Mouse (Mus musculus): Measurements from ENCODE around the gene Rcn1. TPM values are rescaled to one million over a fixed set of nuclear protein-coding genes. Genes with fewer than 3 reads are reported as not detected.

The Rcn1 gene
- polyA plus RNA-seq, 1 experiment from 2014 or later: 129 TPM

GRCm38 (mm10) chr2:105394375-105394774 is 4.7 kb downstream of the Rcn1 start:
- H3K27ac ChIP-seq: no peak overlapping the region
- no peak overlapping the region for H3K9ac ChIP-seq
- no peak overlapping the region for H3K4me3 ChIP-seq
- WGBS: 73% methylated on average over 4 of the region's 4 CpGs
- H3K36me3 ChIP-seq: peaks cover 32% of the 10 kb centered on the region; the same call in 1 of the 2 replicates
- peaks cover 32% of the 10 kb centered on the region for H3K4me1 ChIP-seq (replicated peaks)
- H3K4me2 ChIP-seq: no peak overlapping the region
- no peak for ATAC-seq (replicated peaks; ENCODE audit: insufficient number of reproducible peaks, insufficient read depth, low FRiP score, low read depth)
- no peaks in the 10 kb centered on the region for H3K27me3 ChIP-seq
- H3K9me3 ChIP-seq (replicated peaks): no peaks in the 10 kb centered on the region

- H3K9ac ChIP-seq: no peak overlapping the region
- H3K9me3 ChIP-seq (replicated peaks): no peaks in the 10 kb centered on the region
- H3K4me1 ChIP-seq (replicated peaks): peaks cover 22% of the 10 kb centered on the region
- 35% methylated on average over 2 of the region's 2 CpGs for WGBS
- H3K27me3 ChIP-seq: no peaks in the 10 kb centered on the region
- ATAC-seq (replicated peaks; ENCODE audit: insufficient number of reproducible peaks, insufficient read depth, low FRiP score, low read depth): no peak
- H3K27ac ChIP-seq: no peak overlapping the region
- H3K4me3 ChIP-seq: no peak overlapping the region
- H3K4me2 ChIP-seq: no peak overlapping the region
- peaks cover 50% of the 10 kb centered on the region for H3K36me3 ChIP-seq
These were observed 6.6 kb downstream of the Rcn1 start for GRCm38 (mm10) chr2:105392514-105392913.

- peaks cover 60% of the 10 kb centered on the region for H3K36me3 ChIP-seq
- H3K9ac ChIP-seq: no peak overlapping the region
- no peaks in the 10 kb centered on the region for H3K27me3 ChIP-seq
- no peak overlapping the region for H3K4me2 ChIP-seq
- ATAC-seq (replicated peaks; ENCODE audit: insufficient number of reproducible peaks, insufficient read depth, low FRiP score, low read depth): no peak
- 84% methylated on average over 4 of the region's 4 CpGs for WGBS
- no peaks in the 10 kb centered on the region for H3K9me3 ChIP-seq (replicated peaks)
- no peak overlapping the region for H3K27ac ChIP-seq
- H3K4me3 ChIP-seq: no peak overlapping the region
- peaks cover 11% of the 10 kb centered on the region for H3K4me1 ChIP-seq (replicated peaks)
These were observed 7.7 kb downstream of the Rcn1 start for GRCm38 (mm10) chr2:105391414-105391784.

- Histone ChIP-seq H3K27ac (no peak overlapping the region), H3K4me3 (no peak overlapping the region), H3K9me3 (replicated peaks) (no peaks in the 10 kb centered on the region), H3K36me3 (peaks cover 66% of the 10 kb centered on the region), H3K9ac (no peak overlapping the region), H3K4me2 (no peak overlapping the region), H3K27me3 (no peaks in the 10 kb centered on the region), H3K4me1 (replicated peaks) (peaks cover 5% of the 10 kb centered on the region; the same call in 1 of the 2 replicates)
- no peak for ATAC-seq (replicated peaks; ENCODE audit: insufficient number of reproducible peaks, insufficient read depth, low FRiP score, low read depth)
- 63% methylated on average over 6 of the region's 6 CpGs for WGBS
These were observed 8.3 kb downstream of the Rcn1 start for GRCm38 (mm10) chr2:105390653-105391413.

- no peaks in the 10 kb centered on the region for H3K4me1 ChIP-seq (replicated peaks)
- H3K36me3 ChIP-seq: peaks cover 69% of the 10 kb centered on the region
- H3K9me3 ChIP-seq (replicated peaks): no peaks in the 10 kb centered on the region
- H3K4me3 ChIP-seq: no peak overlapping the region
- no peak overlapping the region for H3K4me2 ChIP-seq
- H3K27me3 ChIP-seq: no peaks in the 10 kb centered on the region
- no peak overlapping the region for H3K9ac ChIP-seq
- H3K27ac ChIP-seq: no peak overlapping the region
- no peak for ATAC-seq (replicated peaks; ENCODE audit: insufficient number of reproducible peaks, insufficient read depth, low FRiP score, low read depth)
- 81% methylated on average over 17 of the region's 17 CpGs for WGBS
These were observed 9.9 kb downstream of the Rcn1 start for GRCm38 (mm10) chr2:105389007-105389890.

- Histone ChIP-seq H3K4me3 (no peak overlapping the region), H3K36me3 (peaks cover 52% of the 10 kb centered on the region), H3K27me3 (no peaks in the 10 kb centered on the region), H3K9ac (no peak overlapping the region), H3K27ac (no peak overlapping the region), H3K4me2 (no peak overlapping the region), H3K4me1 (replicated peaks) (no peaks in the 10 kb centered on the region), H3K9me3 (replicated peaks) (no peaks in the 10 kb centered on the region)
- WGBS: 80% methylated on average over 4 of the region's 4 CpGs
- no peak for ATAC-seq (replicated peaks; ENCODE audit: insufficient number of reproducible peaks, insufficient read depth, low FRiP score, low read depth)
These were observed 12.7 kb downstream of the Rcn1 start for GRCm38 (mm10) chr2:105386418-105386817.

- Histone ChIP-seq H3K27me3 (no peaks in the 10 kb centered on the region), H3K4me1 (replicated peaks) (no peaks in the 10 kb centered on the region), H3K4me2 (no peak overlapping the region), H3K36me3 (peaks cover 45% of the 10 kb centered on the region), H3K9me3 (replicated peaks) (no peaks in the 10 kb centered on the region), H3K9ac (no peak overlapping the region), H3K27ac (no peak overlapping the region), H3K4me3 (no peak overlapping the region)
- no peak for ATAC-seq (replicated peaks; ENCODE audit: insufficient number of reproducible peaks, insufficient read depth, low FRiP score, low read depth)
- WGBS: 75% methylated on average over 3 of the region's 3 CpGs
These were observed 14.1 kb downstream of the Rcn1 start for GRCm38 (mm10) chr2:105384998-105385397.

GRCm38 (mm10) chr2:105383063-105383462 is 16.1 kb downstream of the Rcn1 start:
- Histone ChIP-seq H3K36me3 (peaks cover 30% of the 10 kb centered on the region), H3K9me3 (replicated peaks) (no peaks in the 10 kb centered on the region), H3K9ac (no peak overlapping the region), H3K4me1 (replicated peaks) (no peaks in the 10 kb centered on the region), H3K27me3 (no peaks in the 10 kb centered on the region), H3K27ac (no peak overlapping the region), H3K4me3 (no peak overlapping the region), H3K4me2 (no peak overlapping the region)
- 82% methylated on average over 8 of the region's 8 CpGs for WGBS
- no peak for ATAC-seq (replicated peaks; ENCODE audit: insufficient number of reproducible peaks, insufficient read depth, low FRiP score, low read depth)

- WGBS: 71% methylated on average over 3 of the region's 3 CpGs
- H3K4me2 ChIP-seq: no peak overlapping the region
- H3K9me3 ChIP-seq (replicated peaks): no peaks in the 10 kb centered on the region
- ATAC-seq (replicated peaks; ENCODE audit: insufficient number of reproducible peaks, insufficient read depth, low FRiP score, low read depth): no peak
- no peak overlapping the region for H3K4me3 ChIP-seq
- no peak overlapping the region for H3K9ac ChIP-seq
- H3K4me1 ChIP-seq (replicated peaks): no peaks in the 10 kb centered on the region
- H3K36me3 ChIP-seq: peaks cover 10% of the 10 kb centered on the region; the same call in 1 of the 2 replicates
- H3K27me3 ChIP-seq: no peaks in the 10 kb centered on the region
- H3K27ac ChIP-seq: no peak overlapping the region
These were observed 18.3 kb downstream of the Rcn1 start for GRCm38 (mm10) chr2:105380757-105381319.

- H3K36me3 ChIP-seq: no peaks in the 10 kb centered on the region
- no peak for ATAC-seq (replicated peaks; ENCODE audit: insufficient number of reproducible peaks, insufficient read depth, low FRiP score, low read depth)
- H3K27ac ChIP-seq: no peak overlapping the region
- no peak overlapping the region for H3K4me2 ChIP-seq
- no peak overlapping the region for H3K9ac ChIP-seq
- no peak overlapping the region for H3K4me3 ChIP-seq
- H3K27me3 ChIP-seq: no peaks in the 10 kb centered on the region
- no peaks in the 10 kb centered on the region for H3K4me1 ChIP-seq (replicated peaks)
- 79% methylated on average over 1 of the region's 1 CpGs for WGBS
- no peaks in the 10 kb centered on the region for H3K9me3 ChIP-seq (replicated peaks)
These were observed 19.4 kb downstream of the Rcn1 start for GRCm38 (mm10) chr2:105379682-105380081.

GRCm38 (mm10) chr2:105375705-105376104 is 23.4 kb downstream of the Rcn1 start:
- Histone ChIP-seq H3K9me3 (replicated peaks) (no peaks in the 10 kb centered on the region), H3K4me3 (no peak overlapping the region), H3K4me1 (replicated peaks) (peaks cover 2% of the 10 kb centered on the region), H3K27ac (no peak overlapping the region), H3K36me3 (no peaks in the 10 kb centered on the region), H3K9ac (no peak overlapping the region), H3K27me3 (0 out of 2 replicates have a peak, but pooled peaks cover 16% of the 10 kb centered on the region), H3K4me2 (no peak overlapping the region)
- no peak for ATAC-seq (replicated peaks; ENCODE audit: insufficient number of reproducible peaks, insufficient read depth, low FRiP score, low read depth)
- WGBS: 82% methylated on average over 4 of the region's 4 CpGs
